Mouse (Mus musculus) intestine, embryonic 16.5 days (tissue): ENCODE measurements at regions not wholly inside any gene's neighbourhood (a gene's known extent, or its start where the extent isn't known, plus 50 kb on each side); places are given as distances from the start of the nearest gene placed in this dataset.

Experiments used
- ATAC-seq: fragments of 200-750 bp; cut with Nextera tagmentation; 2 replicates; pipeline ENCODE4 v1.8.0; 2017; ENCODE audit warnings: moderate TSS enrichment, moderate library complexity
- H3K27ac ChIP-seq: fragments of 300-500 bp; sonication (generic); 2 replicates; pipeline ENCODE4 v1.5.1; 2014; ENCODE audit warnings: mild to moderate bottlenecking, low read length
- H3K27me3 ChIP-seq: fragments of 300-500 bp; sonication (generic); replicated peaks from 2 replicates; pipeline ENCODE4 v1.6.1; 2014; ENCODE audit warnings: low read length, control low read depth, mixed read lengths; ENCODE audit not compliant: control insufficient read depth, insufficient read depth
- H3K36me3 ChIP-seq: fragments of 300-500 bp; sonication (generic); 2 replicates; pipeline ENCODE4 v1.6.1; 2014; ENCODE audit warnings: low read length, control low read depth; ENCODE audit not compliant: control insufficient read depth, insufficient read depth
- H3K4me1 ChIP-seq: fragments of 300-500 bp; sonication (generic); 2 replicates; pipeline ENCODE4 v1.6.1; 2014; ENCODE audit warnings: low read length, control low read depth, mixed read lengths; ENCODE audit not compliant: control insufficient read depth, insufficient read depth
- H3K4me2 ChIP-seq: fragments of 300-500 bp; sonication (generic); 2 replicates; pipeline ENCODE4 v1.6.1; 2014; ENCODE audit warnings: low read depth, low read length, control low read depth
- H3K4me3 ChIP-seq: fragments of 300-500 bp; sonication (generic); 2 replicates; pipeline ENCODE4 v1.5.1; 2014; ENCODE audit warnings: mild to moderate bottlenecking, low read length
- H3K9ac ChIP-seq: fragments of 300-500 bp; sonication (generic); 2 replicates; pipeline ENCODE4 v1.6.1; 2014; ENCODE audit warnings: low read depth, low read length
- H3K9me3 ChIP-seq: fragments of 300-500 bp; sonication (generic); 2 replicates; pipeline ENCODE4 v1.6.1; 2016; ENCODE audit warnings: low read length, control low read depth; ENCODE audit not compliant: control insufficient read depth
- WGBS: fragments of 180-500 bp; shearing (Covaris S2); extraction: QIAGEN DNeasy Blood & Tissue Kit; methylation state at CpG from one replicate; pipeline ENCODE4 v1.1.7; 2014; 5-methylcytosine and 5-hydroxymethylcytosine counted together

GRCm38 (mm10) chr12:15979233-15979632 lies 162.5 kb upstream of the Trib2 start:
- Histone ChIP-seq H3K27ac (no peak overlapping the region), H3K27me3 (no peaks in the 10 kb centered on the region), H3K4me1 (no peaks in the 10 kb centered on the region), H3K4me2 (no peak overlapping the region), H3K9me3 (no peaks in the 10 kb centered on the region), H3K4me3 (no peak overlapping the region), H3K36me3 (no peaks in the 10 kb centered on the region), H3K9ac (no peak overlapping the region)
- no peak for ATAC-seq
- WGBS = 95% methylated on average over 7 of the region's 7 CpGs

- no peaks in the 10 kb centered on the region for H3K36me3 ChIP-seq
- ATAC-seq = no peak
These were observed 155.1 kb upstream of the Trib2 start for GRCm38 (mm10) chr12:15971786-15972185.

GRCm38 (mm10) chr12:15970262-15970661 lies 153.5 kb upstream of the Trib2 start:
- Histone ChIP-seq H3K4me1 (no peaks in the 10 kb centered on the region), H3K9me3 (no peaks in the 10 kb centered on the region), H3K4me3 (no peak overlapping the region), H3K4me2 (no peak overlapping the region), H3K36me3 (no peaks in the 10 kb centered on the region), H3K9ac (no peak overlapping the region), H3K27me3 (no peaks in the 10 kb centered on the region), H3K27ac (no peak overlapping the region)
- 54% methylated on average over 2 of the region's 2 CpGs for WGBS
- no peak for ATAC-seq

More at GRCm38 (mm10) chr12:15971786-15972185, 155.1 kb upstream of the Trib2 start:
- Histone ChIP-seq H3K27ac (no peak overlapping the region), H3K4me1 (no peaks in the 10 kb centered on the region), H3K27me3 (no peaks in the 10 kb centered on the region), H3K9ac (no peak overlapping the region), H3K9me3 (no peaks in the 10 kb centered on the region), H3K4me2 (no peak overlapping the region), H3K4me3 (no peak overlapping the region)
- 76% methylated on average over 3 of the region's 3 CpGs for WGBS

GRCm38 (mm10) chr12:15967550-15968102 lies 150.9 kb upstream of the Trib2 start:
- WGBS = 48% methylated on average over 5 of the region's 5 CpGs
- H3K27ac ChIP-seq = no peak overlapping the region
- no peak for ATAC-seq
- no peaks in the 10 kb centered on the region for H3K9me3 ChIP-seq
- H3K27me3 ChIP-seq = no peaks in the 10 kb centered on the region
- no peaks in the 10 kb centered on the region for H3K4me1 ChIP-seq
- H3K36me3 ChIP-seq = no peaks in the 10 kb centered on the region
- no peak overlapping the region for H3K4me2 ChIP-seq
- no peak overlapping the region for H3K9ac ChIP-seq
- H3K4me3 ChIP-seq = no peak overlapping the region

- no peak overlapping the region for H3K9ac ChIP-seq
- 86% methylated on average over 1 of the region's 1 CpGs for WGBS
- H3K27ac ChIP-seq = no peak overlapping the region
- no peak overlapping the region for H3K4me2 ChIP-seq
- no peaks in the 10 kb centered on the region for H3K4me1 ChIP-seq
- no peaks in the 10 kb centered on the region for H3K9me3 ChIP-seq
- no peaks in the 10 kb centered on the region for H3K27me3 ChIP-seq
- no peak overlapping the region for H3K4me3 ChIP-seq
- H3K36me3 ChIP-seq = no peaks in the 10 kb centered on the region
- no peak for ATAC-seq
These were observed 149.9 kb upstream of the Trib2 start for GRCm38 (mm10) chr12:15966631-15967030.

GRCm38 (mm10) chr12:15965921-15966320 lies 149.2 kb upstream of the Trib2 start:
- 82% methylated on average over 4 of the region's 4 CpGs for WGBS
- Histone ChIP-seq H3K9me3 (no peaks in the 10 kb centered on the region), H3K27me3 (no peaks in the 10 kb centered on the region)

GRCm38 (mm10) chr12:15964073-15964472 lies 147.4 kb upstream of the Trib2 start:
- WGBS = 75% methylated on average over 4 of the region's 4 CpGs
- no peaks in the 10 kb centered on the region for H3K4me1 ChIP-seq
- no peaks in the 10 kb centered on the region for H3K27me3 ChIP-seq
- ATAC-seq = no peak
- H3K4me2 ChIP-seq = no peak overlapping the region
- H3K27ac ChIP-seq = no peak overlapping the region
- no peaks in the 10 kb centered on the region for H3K9me3 ChIP-seq
- no peak overlapping the region for H3K4me3 ChIP-seq
- no peak overlapping the region for H3K9ac ChIP-seq
- no peaks in the 10 kb centered on the region for H3K36me3 ChIP-seq

More at GRCm38 (mm10) chr12:15965921-15966320, 149.2 kb upstream of the Trib2 start:
- ATAC-seq = no peak
- Histone ChIP-seq H3K4me3 (no peak overlapping the region), H3K4me2 (no peak overlapping the region), H3K4me1 (no peaks in the 10 kb centered on the region), H3K27ac (no peak overlapping the region), H3K36me3 (no peaks in the 10 kb centered on the region), H3K9ac (no peak overlapping the region)

- H3K9me3 ChIP-seq = no peaks in the 10 kb centered on the region
- no peak for ATAC-seq
- H3K36me3 ChIP-seq = no peaks in the 10 kb centered on the region
- H3K4me3 ChIP-seq = no peak overlapping the region
- H3K4me1 ChIP-seq = no peaks in the 10 kb centered on the region
- no peaks in the 10 kb centered on the region for H3K27me3 ChIP-seq
- H3K4me2 ChIP-seq = no peak overlapping the region
- WGBS = 84% methylated on average over 2 of the region's 2 CpGs
- no peak overlapping the region for H3K9ac ChIP-seq
- no peak overlapping the region for H3K27ac ChIP-seq
These were observed 145.1 kb upstream of the Trib2 start for GRCm38 (mm10) chr12:15961834-15962233.

GRCm38 (mm10) chr12:15937443-15938237 lies 120.9 kb upstream of the Trib2 start:
- ATAC-seq = no peak
- WGBS = 62% methylated on average over 8 of the region's 8 CpGs
- H3K9ac ChIP-seq = no peak overlapping the region
- no peak overlapping the region for H3K27ac ChIP-seq
- H3K36me3 ChIP-seq = no peaks in the 10 kb centered on the region
- no peaks in the 10 kb centered on the region for H3K4me1 ChIP-seq
- no peak overlapping the region for H3K4me2 ChIP-seq
- H3K9me3 ChIP-seq = no peaks in the 10 kb centered on the region
- no peaks in the 10 kb centered on the region for H3K27me3 ChIP-seq
- no peak overlapping the region for H3K4me3 ChIP-seq
